Mouse (Mus musculus) erythroid progenitor cell, adult 5-6 weeks (primary cell): ENCODE results near the gene Misp. TPM values are rescaled to one million over a fixed set of nuclear protein-coding genes. Genes with fewer than 3 reads are reported as not detected.

Experiments
- ATAC-seq: replicated peaks from 2 replicates; pipeline ENCODE4 v1.8.0; 2016; ENCODE audit warnings: moderate number of reproducible peaks, mild to moderate bottlenecking, moderate TSS enrichment, inconsistent platforms; ENCODE audit not compliant: poor library complexity, low FRiP score, severe bottlenecking
- total RNA-seq, 2 experiments: library from RNA; stranded (forward) in 1 of 2; stranded (reverse) in 1 of 2; fragments of 150-400 nt in 1 of 2; fragments of 186-747, 209-891 nt in 1 of 2; gene quantifications; 2 replicates each; pipeline versions ENCODE4 v1.2.3 to v1.2.4; 2015 to 2017; ENCODE audit warnings: low replicate concordance in 2 of 2

Gene Misp
- total RNA-seq (2015; ENCODE audit: low replicate concordance) (not detected in 2 replicates), total RNA-seq (2017; ENCODE audit: low replicate concordance) (not detected in 2 replicates)

- ATAC-seq, result no peak
These were observed at the start of gene Misp for GRCm38 (mm10) chr10:79820782-79821181. TSS of gene Misp (plus strand) at chr10:79820989.

DNA sequence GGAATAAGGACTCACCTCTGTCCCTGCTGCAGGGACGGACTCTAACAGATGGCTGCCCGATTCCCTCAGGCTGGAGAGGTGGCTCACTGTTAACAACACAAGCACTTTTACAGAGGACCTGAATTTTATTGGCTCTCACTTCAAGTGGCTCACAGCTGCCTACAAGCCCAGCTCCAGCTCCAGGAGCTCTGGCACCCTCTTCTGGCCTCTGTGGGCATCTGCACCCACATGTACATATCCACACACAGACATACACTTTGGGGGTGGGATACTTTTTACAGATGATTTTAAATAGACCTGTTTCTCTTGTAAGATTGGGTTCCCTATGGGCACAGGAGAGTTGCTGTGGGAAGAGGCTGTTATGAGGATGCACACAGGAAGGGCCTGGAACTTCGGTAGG lies 48.5 kb upstream of the Misp start:
- no peak for ATAC-seq

DNA sequence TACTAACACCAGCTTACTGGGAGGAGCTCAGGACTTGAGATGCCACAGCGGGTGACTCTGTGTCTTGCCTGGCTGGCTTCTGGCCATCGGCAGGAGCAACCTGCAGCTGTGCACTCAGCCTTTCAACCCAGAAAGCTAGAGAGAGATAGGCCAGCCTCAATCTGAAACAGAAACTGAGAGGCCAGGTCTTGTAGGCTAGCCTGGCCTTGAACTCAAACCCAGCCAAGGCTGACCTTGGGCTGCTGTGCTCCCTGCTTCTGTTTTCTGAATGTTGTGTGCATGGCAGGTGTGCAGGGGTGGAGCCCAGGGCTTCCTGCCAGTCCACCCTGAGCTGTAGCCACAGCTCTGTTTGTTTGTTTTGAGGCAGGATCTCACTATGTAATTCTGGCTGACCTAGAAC lies 47.6 kb upstream of the Misp start:
- no peak for ATAC-seq

DNA sequence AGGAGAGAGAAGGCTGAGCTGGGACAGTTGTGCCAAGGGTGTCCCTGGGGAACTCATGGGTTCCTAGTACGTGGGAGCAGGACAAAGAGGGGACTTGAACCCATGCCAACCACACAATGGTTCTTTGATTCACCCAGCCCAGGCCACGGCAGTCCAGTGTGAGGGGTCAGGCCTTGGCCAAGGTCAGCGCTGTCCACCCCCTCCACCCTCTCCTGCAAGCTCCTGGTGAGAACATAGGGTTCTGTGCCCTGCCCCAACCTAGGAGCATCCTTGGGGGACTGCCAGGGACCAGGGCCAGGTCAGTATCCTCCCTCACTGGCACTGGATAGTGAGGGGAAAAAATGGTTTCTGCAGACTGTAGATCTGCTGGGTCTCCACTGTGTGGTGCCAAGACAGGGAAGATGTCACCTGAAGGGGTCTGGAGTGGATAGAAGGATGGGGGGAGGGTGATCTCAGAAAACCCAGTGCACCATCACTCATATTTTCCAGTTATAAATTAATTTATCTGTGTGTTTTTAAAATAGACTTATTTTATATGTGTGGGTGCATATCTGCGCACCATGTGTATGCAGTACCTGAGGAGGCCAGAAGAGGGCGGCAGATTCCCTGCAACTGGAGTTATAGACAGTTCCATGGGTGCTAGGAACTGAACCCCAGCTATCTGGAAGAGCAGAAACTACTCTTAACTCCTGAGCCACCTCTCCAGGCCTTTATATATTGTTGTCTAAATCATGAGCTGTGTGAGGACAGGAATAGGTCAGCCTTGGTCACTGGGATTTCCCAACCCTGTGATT lies 46.1 kb upstream of the Misp start:
- ATAC-seq, result no peak

- ATAC-seq, result no peak
These were observed 43.7 kb upstream of the Misp start, which contains the start of gene Fstl3 for GRCm38 (mm10) chr10:79777103-79777531. TSS of gene Fstl3 (plus strand) at chr10:79777272.

DNA sequence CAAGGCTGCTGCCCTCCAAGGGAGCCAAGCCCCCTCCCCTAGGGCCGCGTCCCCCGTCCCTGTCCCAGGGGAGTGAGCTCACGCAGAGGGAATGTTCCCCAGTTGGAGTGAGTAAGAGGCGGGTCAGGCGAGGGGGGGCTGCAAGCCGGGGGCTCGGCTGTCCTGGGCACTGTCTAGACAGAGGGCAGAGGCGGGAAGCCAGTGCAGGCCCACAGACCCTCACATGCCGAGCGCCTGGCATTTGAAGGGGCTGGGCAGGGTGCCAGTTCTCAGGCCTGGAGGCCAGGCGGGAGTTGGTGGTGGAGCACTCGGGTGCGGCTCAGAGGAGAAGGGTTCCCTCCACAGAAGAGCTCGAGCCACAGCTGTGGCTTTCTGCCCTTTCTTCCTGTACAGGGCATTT lies 42.8 kb upstream of the Misp start:
- no peak for ATAC-seq

- no peak for ATAC-seq
These were observed 41.6 kb upstream of the Misp start for GRCm38 (mm10) chr10:79779193-79779592.

- ATAC-seq, result peak; percentile 78
These were observed 40.8 kb upstream of the Misp start for GRCm38 (mm10) chr10:79779784-79780663.

DNA sequence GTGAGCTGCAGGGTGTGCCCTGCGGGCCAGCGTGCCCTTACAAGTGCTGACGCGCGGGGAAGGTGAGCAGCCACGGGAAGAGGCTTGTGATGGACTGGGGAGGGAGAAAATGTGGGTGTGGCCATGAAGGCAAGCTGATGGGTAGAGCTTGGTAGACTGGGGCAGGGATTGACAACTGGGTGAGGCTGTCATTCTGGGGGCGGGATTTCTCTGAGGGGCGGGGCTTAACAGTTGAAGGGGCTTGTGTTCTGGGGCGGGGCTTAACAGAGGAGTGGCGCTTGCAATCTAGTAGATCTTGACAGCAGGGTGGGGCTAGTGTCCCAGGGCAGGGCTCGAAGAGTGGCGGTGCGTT lies 40.1 kb upstream of the Misp start:
- no peak; the same call in 1 of the 2 replicates for ATAC-seq

DNA sequence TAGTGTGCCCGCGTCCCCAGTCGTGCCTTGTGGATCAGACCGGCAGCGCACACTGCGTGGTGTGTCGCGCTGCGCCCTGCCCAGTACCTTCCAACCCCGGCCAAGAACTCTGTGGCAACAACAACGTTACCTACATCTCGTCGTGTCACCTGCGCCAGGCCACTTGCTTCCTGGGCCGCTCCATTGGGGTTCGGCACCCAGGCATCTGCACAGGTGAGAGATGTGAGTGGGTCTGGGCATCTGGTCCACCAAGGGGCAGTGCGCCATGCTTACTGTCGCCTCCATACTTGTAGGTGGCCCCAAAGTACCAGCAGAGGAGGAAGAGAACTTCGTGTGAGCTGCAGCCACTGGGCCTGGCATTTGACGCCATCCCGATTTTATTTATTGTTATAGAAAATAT lies 39.6 kb upstream of the Misp start:
- no peak for ATAC-seq

DNA sequence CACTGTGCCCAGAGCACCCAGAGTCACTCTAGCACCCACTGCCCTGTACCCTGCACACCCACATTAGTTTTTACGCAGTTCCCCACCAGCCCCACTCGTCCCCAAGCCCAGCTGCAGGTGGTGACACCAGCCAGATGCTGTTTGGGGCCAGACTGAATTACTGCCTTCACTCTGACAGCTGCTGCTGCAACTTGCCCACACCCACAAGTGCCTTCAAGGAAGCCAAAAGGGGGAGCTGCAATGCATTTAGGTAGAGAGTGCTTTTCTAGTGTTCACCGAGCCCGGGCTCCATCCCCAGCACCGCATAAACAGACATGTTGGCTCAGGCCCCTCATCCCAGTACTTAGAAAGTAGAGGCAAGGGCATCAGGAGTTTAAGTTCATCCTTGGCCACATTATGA lies 38.8 kb upstream of the Misp start:
- ATAC-seq, result no peak

- no peak for ATAC-seq
These were observed 37.7 kb upstream of the Misp start for GRCm38 (mm10) chr10:79783050-79783449.

DNA sequence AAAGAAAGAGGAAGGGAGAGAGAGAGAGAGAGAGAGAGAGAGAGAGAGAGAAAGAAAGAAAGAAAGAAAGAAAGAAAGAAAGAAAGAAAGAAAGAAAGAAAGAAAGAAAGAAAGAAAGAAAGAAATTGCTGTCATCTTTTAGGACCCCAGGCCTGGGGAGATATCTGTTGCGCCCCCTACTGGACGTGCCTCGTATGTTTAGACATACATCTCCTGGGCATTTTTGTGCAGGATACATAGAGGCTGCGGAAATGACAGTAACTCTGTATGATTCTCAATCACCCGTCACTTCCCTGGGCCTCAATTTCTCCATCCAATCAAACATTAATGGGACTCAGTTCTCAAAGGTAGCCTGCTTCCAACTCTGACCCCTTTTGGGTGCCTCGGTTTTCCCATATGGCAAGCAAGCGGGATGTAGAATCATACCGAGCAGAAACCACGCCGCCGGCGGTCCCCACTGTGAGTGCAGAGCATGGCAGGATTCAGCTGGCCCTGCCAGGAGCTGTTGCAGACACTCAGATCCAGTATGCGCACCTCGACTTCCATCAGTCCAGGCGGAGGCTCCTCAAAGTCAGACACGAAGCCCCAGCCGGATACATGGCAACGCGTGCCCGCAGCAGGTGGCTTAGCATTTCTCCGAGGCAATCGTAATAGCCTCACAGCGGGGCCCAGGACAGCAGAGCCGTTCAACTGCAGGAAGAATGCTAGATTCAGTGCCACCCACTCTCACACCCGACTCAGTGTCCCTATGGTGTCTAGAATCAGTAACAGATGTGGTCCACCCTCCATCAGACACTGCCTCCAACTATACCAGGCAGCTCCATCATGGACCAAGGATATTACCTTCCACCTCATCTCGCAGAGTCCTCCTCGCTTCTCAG lies 36.6 kb upstream of the Misp start:
- ATAC-seq, result no peak

DNA sequence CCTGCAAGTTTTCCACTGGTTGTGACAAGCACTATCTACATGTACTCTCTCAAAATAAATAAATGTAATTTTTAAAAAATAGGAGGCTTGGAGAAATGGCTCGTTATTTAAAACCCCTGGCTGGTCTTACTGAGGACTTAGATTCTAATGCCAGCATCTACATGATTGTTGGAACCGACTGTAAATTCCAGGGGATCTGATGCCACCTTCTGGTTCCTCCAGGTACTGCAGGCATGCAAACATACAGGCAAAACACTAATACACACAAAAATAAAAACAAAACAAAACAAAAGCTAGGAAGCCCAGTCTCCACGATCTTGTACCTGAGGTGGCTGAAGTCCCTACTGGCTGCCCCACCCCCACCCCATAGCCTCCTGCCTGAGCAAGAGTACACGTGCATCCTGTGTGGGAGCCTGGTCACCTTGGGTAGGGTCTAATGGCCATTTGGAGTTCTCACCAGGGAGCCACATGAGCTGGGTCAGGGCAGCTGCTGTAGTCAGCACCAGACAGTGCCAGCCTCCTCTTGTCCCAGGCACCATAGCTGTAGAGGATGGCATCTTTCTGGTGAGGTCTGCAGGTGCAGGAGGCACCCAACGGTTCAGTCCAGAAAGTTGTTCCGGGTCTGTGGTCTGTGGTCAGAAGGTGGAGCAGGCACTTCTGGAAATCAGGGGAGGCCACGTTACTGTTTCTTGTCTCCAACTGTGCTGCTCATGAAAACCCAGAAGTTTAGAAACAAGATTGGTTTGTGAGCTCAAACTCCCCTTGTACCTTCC lies 32.2 kb upstream of the Misp start:
- ATAC-seq, result peak; percentile 53; the same call in 1 of the 2 replicates

- no peak for ATAC-seq
These were observed 31.2 kb upstream of the Misp start for GRCm38 (mm10) chr10:79789581-79789980.

DNA sequence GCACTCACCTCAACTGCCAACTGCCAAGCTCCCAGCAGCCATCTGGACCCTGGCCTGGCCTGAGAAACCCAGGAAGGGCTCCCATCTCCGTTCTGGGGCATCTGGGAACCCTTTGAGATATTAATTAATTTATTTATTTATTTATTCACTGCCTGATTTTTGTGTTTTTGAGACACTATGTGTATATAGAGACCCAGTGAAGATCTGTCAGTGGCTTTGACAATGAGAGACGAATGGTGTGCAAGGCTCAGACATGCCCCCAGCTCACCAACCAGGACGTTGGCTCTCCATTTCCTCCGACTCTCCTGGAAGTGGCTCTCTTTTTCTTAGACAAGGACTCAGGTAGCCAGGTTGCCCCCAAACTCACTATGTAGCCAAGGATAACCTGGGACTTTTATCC lies 29.9 kb upstream of the Misp start, which contains the start of gene Prss57:
TSS of gene Prss57 (minus strand) at position 101 of the 400 bp plus-strand sequence.
- ATAC-seq, result no peak

- no peak for ATAC-seq
These were observed 28.3 kb upstream of the Misp start for GRCm38 (mm10) chr10:79792339-79793040.

GRCm38 (mm10) chr10:79793051-79793737 lies 27.6 kb upstream of the Misp start, which contains the start of gene Palm:
TSS of gene Palm (plus strand) at chr10:79793572.
- ATAC-seq, result peak; percentile 68
